Mouse (Mus musculus) midbrain, embryonic 16.5 days (tissue): Measurements from ENCODE around the gene Aox1. TPM values are rescaled to one million over a fixed set of nuclear protein-coding genes. Genes with fewer than 3 reads are reported as not detected.
A peak's percentile ranks its signal among the peaks of the same experiment; 100 is the strongest.
"Not testable (repeated sequence)": the region's sequence is repeated elsewhere in the genome, so short reads cannot be mapped to it uniquely, and the experiment has no call there.

Experiments used
- ATAC-seq: fragments of 200-750 bp; cut with Nextera tagmentation; 2 replicates; pipeline ENCODE4 v1.8.0; 2017; ENCODE audit warnings: moderate TSS enrichment
- H3K27ac ChIP-seq: fragments of 300-500 bp; sonication (generic); 2 replicates; pipeline ENCODE4 v1.5.1; 2014; ENCODE audit warnings: mild to moderate bottlenecking, low read length, mixed read lengths
- H3K27me3 ChIP-seq: fragments of 300-500 bp; sonication (generic); 2 replicates; pipeline ENCODE4 v1.6.1; 2014; ENCODE audit warnings: low read depth, low read length, mixed read lengths; ENCODE audit not compliant: control insufficient read depth, insufficient read depth
- H3K36me3 ChIP-seq: fragments of 300-500 bp; sonication (generic); 2 replicates; pipeline ENCODE4 v1.6.1; 2014; ENCODE audit warnings: mild to moderate bottlenecking, low read length, moderate library complexity, mixed read lengths; ENCODE audit not compliant: control insufficient read depth, insufficient read depth
- H3K4me1 ChIP-seq: fragments of 300-500 bp; sonication (generic); 2 replicates; pipeline ENCODE4 v1.6.1; 2014; ENCODE audit warnings: mild to moderate bottlenecking, low read length, mixed read lengths; ENCODE audit not compliant: control insufficient read depth, insufficient read depth
- H3K4me2 ChIP-seq: fragments of 300-500 bp; sonication (generic); 2 replicates; pipeline ENCODE4 v1.6.1; 2014; ENCODE audit warnings: mild to moderate bottlenecking, low read length, mixed read lengths
- H3K4me3 ChIP-seq: fragments of 300-500 bp; sonication (generic); 2 replicates; pipeline ENCODE4 v1.5.1; 2014; ENCODE audit warnings: low read depth, mild to moderate bottlenecking, low read length, moderate library complexity, mixed read lengths
- H3K9ac ChIP-seq: fragments of 300-500 bp; sonication (generic); 2 replicates; pipeline ENCODE4 v1.6.1; 2014; ENCODE audit warnings: low read depth, low read length, mixed read lengths
- H3K9me3 ChIP-seq: fragments of 300-500 bp; sonication (generic); replicated peaks from 2 replicates; pipeline ENCODE4 v1.6.1; 2014; ENCODE audit warnings: mild to moderate bottlenecking, low read length, mixed read lengths; ENCODE audit not compliant: control insufficient read depth, poor library complexity, severe bottlenecking
- WGBS: fragments of 180-500 bp; shearing (Covaris S2); extraction: QIAGEN DNeasy Blood & Tissue Kit; methylation state at CpG from one replicate; pipeline ENCODE4 v1.1.7; 2014; 5-methylcytosine and 5-hydroxymethylcytosine counted together
- polyA plus RNA-seq: library from polyadenylated mRNA; unstranded; fragments of >200 nt; fragmentation: Nextera tagmentation; extraction: Ambion mirVana; gene quantifications from 2 replicates; pipeline ENCODE4 v1.2.1, GENCODE M21; 2015

Gene Aox1
- polyA plus RNA-seq, 1 experiment from 2014 or later, result 0.18 TPM

GRCm38 (mm10) chr1:58030156-58030871 is 583 bp downstream of the Aox1 start:
- ATAC-seq, result peak; percentile 75
- H3K36me3 ChIP-seq, result no peaks in the 10 kb centered on the region
- no peak overlapping the region; the same call in 1 of the 2 replicates for H3K4me3 ChIP-seq
- H3K27ac ChIP-seq, result no peak overlapping the region
- 36% methylated on average over 13 of the region's 13 CpGs for WGBS
- peak overlapping the region; percentile 24; the same call in 1 of the 2 replicates for H3K4me2 ChIP-seq
- 0 out of 2 replicates have a peak, but pooled peaks cover 2% of the 10 kb centered on the region for H3K4me1 ChIP-seq
- H3K27me3 ChIP-seq, result no peaks in the 10 kb centered on the region
- H3K9ac ChIP-seq, result no peak overlapping the region
- H3K9me3 ChIP-seq, result no peaks in the 10 kb centered on the region

DNA sequence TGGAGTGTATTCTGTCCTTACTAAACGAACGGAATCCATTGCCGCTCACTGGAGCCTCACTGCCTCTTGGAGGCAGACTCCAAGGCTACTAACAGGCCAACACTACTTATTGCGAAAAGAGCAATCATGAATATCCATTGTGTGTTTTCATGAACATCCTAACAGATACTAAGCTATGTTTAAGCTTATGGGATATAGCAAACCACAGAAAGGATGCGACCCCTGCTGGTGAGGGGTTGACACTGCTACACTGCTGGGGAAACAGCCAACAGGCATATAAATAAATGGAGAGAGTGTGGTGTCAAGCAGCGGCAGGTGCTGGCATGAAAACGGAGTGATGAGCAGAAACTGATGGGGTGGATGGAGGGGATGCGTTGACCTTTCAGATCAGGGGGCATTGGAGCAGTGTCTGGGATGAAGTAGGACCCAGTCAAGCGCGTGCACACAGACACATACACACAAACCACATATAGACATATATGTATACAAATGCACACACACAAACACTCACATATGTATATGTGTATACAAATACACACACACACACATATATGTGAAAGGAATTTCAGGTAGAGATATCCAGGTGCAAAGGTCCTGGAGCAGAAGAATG is 1.5 kb downstream of the Aox1 start:
- Histone ChIP-seq H3K9me3 (no peaks in the 10 kb centered on the region), H3K4me3 (no peak overlapping the region), H3K27ac (no peak overlapping the region), H3K9ac (no peak overlapping the region), H3K27me3 (no peaks in the 10 kb centered on the region), H3K4me1 (0 out of 2 replicates have a peak, but pooled peaks cover 2% of the 10 kb centered on the region), H3K4me2 (no peak overlapping the region), H3K36me3 (no peaks in the 10 kb centered on the region)
- 64% methylated on average over 10 of the region's 10 CpGs for WGBS
- ATAC-seq, result peak; percentile 67; the same call in 1 of the 2 replicates

- H3K27ac ChIP-seq, ATAC-seq, H3K9ac ChIP-seq, H3K4me1 ChIP-seq, H3K36me3 ChIP-seq, H3K9me3 ChIP-seq, H3K27me3 ChIP-seq, H3K4me3 ChIP-seq, H3K4me2 ChIP-seq: not testable (repeated sequence)
- WGBS, result 96% methylated on average over 9 of the region's 9 CpGs
Measured at GRCm38 (mm10) chr1:58037306-58037705, 7.6 kb downstream of the Aox1 start.

DNA sequence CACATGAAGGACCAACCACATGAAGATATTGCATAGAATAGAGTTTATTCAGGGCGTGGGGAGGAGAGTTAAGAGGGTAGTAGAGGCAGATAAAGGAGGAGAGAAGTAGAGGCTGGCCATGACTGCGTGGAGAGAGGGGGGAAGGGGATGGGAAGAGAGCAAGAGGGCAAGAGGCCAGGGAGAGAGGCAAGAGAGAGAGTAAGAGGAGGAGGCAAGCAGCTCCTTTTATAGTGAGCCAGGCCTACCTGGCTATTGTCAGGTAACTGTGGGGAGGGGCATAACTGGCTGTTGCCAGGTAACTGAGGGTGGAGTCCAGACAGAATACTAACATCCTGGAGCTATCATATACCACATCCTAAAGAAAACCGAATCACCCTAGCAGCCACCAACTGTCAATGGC is 15.3 kb downstream of the Aox1 start:
- 73% methylated on average over 3 of the region's 3 CpGs for WGBS

GRCm38 (mm10) chr1:58045546-58045945 is 15.8 kb downstream of the Aox1 start:
- Histone ChIP-seq H3K27ac (no peak overlapping the region), H3K4me3 (no peak overlapping the region), H3K36me3 (no peaks in the 10 kb centered on the region), H3K27me3 (no peaks in the 10 kb centered on the region), H3K9me3 (no peaks in the 10 kb centered on the region), H3K9ac (no peak overlapping the region), H3K4me2 (no peak overlapping the region), H3K4me1 (no peaks in the 10 kb centered on the region; the same call in 1 of the 2 replicates)
- 65% methylated on average over 5 of the region's 5 CpGs for WGBS
- no peak for ATAC-seq

More for the DNA sequence above, 15.3 kb downstream of the Aox1 start:
- H3K36me3 ChIP-seq, result no peaks in the 10 kb centered on the region
- H3K9ac ChIP-seq, result no peak overlapping the region
- H3K27me3 ChIP-seq, result no peaks in the 10 kb centered on the region
- no peak overlapping the region for H3K27ac ChIP-seq
- H3K4me1 ChIP-seq, result no peaks in the 10 kb centered on the region; the same call in 1 of the 2 replicates
- H3K4me2 ChIP-seq, result no peak overlapping the region
- H3K9me3 ChIP-seq, result no peaks in the 10 kb centered on the region
- no peak overlapping the region for H3K4me3 ChIP-seq
- no peak for ATAC-seq

DNA sequence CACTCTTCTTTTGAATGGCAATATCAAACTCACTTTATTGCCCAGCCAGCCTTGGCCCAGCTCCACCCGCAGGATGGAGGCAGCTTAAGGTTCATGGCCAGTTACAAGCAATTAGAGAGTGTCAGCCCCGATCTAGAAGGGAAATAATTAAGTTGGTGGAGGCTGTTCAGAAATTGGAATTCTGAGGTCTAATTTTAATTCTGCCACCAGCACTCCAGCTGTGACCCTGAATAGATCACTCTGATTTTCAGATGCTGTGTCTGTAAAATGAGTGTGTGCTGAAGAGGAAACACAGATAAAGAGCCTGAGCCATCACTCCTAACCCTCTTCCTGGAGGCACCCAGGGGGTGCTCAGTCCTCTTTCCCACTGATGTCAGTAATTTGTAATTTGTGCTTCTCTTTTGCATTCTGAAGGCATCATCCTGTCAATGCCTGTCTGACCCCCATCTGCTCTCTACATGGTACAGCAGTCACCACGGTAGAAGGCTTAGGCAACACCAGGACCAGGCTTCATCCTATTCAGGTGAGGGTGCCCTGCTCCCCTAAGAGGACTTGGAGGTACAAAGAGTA is 17.1 kb downstream of the Aox1 start:
- Histone ChIP-seq H3K36me3 (no peaks in the 10 kb centered on the region), H3K4me3 (no peak overlapping the region), H3K4me1 (no peaks in the 10 kb centered on the region; the same call in 1 of the 2 replicates), H3K9me3 (no peaks in the 10 kb centered on the region), H3K4me2 (no peak overlapping the region), H3K27ac (no peak overlapping the region), H3K9ac (no peak overlapping the region), H3K27me3 (no peaks in the 10 kb centered on the region)
- 27% methylated on average over 3 of the region's 3 CpGs for WGBS
- peak; percentile 61 for ATAC-seq

DNA sequence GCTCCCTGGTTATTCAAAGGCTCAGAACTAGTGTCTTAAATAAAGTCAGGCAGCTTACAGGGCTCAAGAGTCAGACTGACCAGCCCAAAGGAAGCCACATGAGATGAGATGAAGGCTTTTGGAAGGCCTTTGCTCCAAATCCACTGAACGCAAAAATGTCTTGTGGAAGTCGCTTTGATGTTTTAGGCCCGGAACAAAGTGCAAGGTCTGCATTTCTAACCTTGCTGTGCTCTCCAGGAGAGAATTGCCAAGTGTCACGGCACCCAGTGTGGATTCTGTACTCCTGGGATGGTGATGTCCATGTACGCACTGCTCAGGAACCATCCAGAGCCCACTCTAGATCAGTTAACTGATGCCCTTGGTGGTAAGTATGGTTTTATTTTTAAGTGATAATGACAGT is 19.4 kb downstream of the Aox1 start:
- H3K9ac ChIP-seq, result no peak overlapping the region
- no peaks in the 10 kb centered on the region for H3K9me3 ChIP-seq
- no peak for ATAC-seq
- H3K4me1 ChIP-seq, result no peaks in the 10 kb centered on the region; the same call in 1 of the 2 replicates
- H3K4me2 ChIP-seq, result no peak overlapping the region
- no peak overlapping the region for H3K4me3 ChIP-seq
- no peak overlapping the region for H3K27ac ChIP-seq
- no peaks in the 10 kb centered on the region for H3K27me3 ChIP-seq
- 86% methylated on average over 5 of the region's 5 CpGs for WGBS
- no peaks in the 10 kb centered on the region for H3K36me3 ChIP-seq

DNA sequence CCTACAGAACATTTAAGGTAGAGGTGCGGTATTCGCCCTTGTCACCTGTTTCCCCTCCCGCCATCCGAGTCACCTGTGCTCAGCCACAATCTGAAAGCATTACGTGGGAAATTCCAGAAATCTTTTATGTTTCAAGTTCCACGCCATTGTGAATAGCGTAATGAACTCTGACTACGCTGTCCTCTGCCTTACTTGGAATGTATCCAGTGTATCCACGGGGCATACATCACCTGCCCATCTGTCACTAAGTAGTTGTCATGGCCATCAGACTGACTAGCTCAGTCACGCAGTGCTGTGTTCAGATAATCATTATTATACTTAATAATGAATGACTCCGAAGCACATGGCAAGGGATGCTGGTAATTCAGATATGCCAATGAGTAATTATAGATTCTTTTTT is 25.9 kb downstream of the Aox1 start:
- Histone ChIP-seq H3K27ac (no peak overlapping the region), H3K9ac (no peak overlapping the region), H3K4me3 (no peak overlapping the region), H3K27me3 (no peaks in the 10 kb centered on the region), H3K4me1 (no peaks in the 10 kb centered on the region; the same call in 1 of the 2 replicates), H3K4me2 (no peak overlapping the region), H3K36me3 (no peaks in the 10 kb centered on the region), H3K9me3 (no peaks in the 10 kb centered on the region)
- 79% methylated on average over 11 of the region's 11 CpGs for WGBS
- ATAC-seq, result no peak; the same call in 1 of the 2 replicates
